Mouse (Mus musculus) monocyte, adult 2 months (primary cell): ENCODE data around the gene Atp6v0c.

Experiments used
- DNase-seq, 2 experiments: peaks; one replicate each; pipeline ENCODE4 v3.0.0; 2022; ENCODE audit warnings: low spot score in 2 of 2, low read depth in 1 of 2

Gene Atp6v0c

GRCm38 (mm10) chr17:24199252-24199651, 29.8 kb upstream of the Atp6v0c start:
- DNase-seq = no peak

DNA sequence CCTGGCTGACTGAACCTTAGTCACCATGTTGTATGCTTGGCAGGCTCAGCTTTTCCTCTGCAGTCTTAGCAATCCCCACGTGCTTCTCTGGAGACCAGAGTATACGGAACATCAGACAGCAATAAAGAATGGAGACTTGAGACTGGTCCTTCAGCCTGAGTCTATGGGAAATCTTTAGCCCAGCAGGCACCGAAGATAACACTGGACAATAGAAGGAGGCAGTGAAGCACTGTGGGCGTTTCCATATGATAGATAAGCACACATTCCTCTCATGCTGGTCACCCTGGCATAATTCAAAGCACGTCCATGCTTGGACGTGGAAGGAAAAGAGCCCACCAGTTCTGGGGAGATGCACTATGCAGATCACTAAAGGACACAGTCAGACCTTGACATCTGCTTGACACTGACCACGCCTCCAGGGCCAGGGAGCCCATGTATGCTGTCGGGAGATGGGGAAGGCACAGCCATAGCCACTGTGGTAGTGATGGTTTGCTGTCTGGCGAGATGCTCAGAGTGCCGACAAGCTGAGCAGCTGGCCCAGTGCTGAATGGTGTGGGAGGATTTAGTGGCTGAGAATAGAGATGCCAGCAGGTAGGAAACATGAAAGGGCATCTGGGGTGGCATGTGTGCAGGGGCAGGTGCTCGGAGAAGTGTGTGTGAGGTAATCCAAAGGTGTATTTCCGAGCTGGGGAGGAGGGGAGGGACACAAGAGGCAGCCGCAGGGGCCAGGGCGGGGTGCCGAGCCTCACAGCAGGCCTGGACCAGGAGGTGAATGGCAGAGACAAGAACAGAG, 27.7 kb upstream of the Atp6v0c start:
- DNase-seq = no peak

DNA sequence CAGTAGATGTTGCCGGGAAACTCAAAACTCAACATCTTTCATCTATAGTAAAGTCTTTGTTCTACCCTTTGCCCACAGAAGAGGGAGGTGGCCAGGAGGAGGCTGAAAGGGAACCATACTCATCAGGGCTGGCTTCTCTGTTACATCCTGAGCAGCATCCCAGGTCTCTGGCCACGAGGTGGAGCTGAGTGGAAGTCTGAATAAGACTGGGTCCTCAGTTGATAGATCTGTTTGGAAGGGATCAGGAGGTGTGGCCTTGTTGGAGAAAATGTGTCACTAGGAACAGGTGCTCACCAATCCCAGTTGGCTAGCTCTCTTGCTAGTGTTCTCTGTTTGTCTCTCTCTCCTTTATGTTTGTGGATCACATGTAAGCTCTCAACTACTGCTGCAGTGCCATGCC, 25.8 kb upstream of the Atp6v0c start:
- no peak for DNase-seq

DNA sequence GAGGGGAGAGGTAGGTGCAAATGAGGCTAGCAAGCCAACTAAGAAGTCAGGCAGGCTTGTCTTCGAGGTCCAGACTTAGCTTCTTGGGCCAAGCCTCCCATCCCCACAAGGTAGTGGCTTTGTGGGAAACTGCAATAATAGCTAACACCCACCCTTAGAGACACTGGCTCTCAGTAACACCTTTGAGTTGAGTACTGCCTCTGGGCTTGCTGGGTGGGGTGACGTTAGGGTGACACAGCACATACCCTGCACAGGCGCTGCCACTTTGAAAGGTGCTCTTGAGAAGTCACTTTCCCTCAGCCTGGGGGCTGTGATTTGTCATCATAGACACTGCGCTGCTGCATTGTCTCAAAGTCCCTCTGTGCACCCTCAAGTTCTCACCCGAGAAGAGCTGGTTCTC, 24.3 kb upstream of the Atp6v0c start:
- no peak for DNase-seq

DNA sequence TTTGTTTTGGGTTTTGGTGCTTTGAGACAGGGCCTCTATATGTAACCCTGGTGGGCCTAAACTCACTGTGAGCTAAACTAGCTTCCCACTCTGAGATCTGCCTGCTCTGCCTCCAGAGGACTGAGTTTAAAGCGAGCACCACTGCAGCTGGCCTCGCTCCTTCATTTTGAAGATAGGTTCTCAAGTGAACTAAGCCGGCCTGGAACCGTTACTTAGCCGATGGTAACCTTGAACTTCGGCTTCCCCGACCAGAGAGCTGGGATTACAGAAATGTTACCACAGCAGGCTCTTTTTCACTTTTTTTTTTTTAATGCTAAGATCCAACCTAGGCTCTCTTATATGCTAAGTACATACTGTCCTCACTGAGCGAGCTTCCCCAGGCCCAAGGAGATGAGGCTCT, 23.8 kb upstream of the Atp6v0c start:
- DNase-seq = no peak

- no peak for DNase-seq
Observed at GRCm38 (mm10) chr17:24192848-24193247, 23.3 kb upstream of the Atp6v0c start.

DNA sequence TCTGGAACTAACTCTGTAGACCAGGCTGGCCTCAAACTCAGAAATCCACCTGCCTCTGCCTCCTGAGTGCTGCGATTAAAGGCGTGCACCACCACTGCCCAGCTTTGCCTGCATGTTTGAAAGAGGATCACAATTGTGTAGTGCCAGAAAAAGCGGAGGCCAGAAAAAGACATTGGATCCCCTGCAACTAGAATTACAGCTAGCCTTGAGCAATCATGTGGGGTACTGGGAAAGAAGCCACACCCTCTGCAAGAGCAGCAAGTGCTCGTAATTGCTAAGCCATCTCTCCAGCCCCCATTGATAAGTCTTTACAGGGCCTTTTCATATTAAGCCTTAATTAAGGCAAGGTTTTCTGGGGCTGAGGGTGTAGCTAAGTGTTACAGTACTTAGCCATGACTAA, 22.0 kb upstream of the Atp6v0c start:
- DNase-seq = no peak

DNA sequence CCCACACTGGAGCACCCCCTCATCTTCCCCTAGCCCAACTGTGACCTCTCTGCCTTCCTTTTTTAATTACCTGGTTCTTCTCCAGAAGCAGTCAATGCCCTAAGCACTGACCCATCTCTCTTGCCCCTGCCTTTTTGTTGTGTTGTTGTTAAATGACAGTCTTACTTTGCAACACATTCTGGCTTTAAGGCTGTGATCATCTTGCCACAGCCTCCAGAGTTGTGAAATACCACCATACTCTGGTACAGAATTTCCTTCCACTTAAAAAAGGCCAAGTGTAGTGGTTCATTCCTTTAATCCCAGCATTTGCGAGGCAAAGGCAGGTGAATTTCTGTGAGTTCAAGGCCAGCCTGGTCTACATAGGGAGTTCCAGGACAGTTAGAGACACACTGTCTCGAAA, 21.4 kb upstream of the Atp6v0c start:
- no peak for DNase-seq

DNA sequence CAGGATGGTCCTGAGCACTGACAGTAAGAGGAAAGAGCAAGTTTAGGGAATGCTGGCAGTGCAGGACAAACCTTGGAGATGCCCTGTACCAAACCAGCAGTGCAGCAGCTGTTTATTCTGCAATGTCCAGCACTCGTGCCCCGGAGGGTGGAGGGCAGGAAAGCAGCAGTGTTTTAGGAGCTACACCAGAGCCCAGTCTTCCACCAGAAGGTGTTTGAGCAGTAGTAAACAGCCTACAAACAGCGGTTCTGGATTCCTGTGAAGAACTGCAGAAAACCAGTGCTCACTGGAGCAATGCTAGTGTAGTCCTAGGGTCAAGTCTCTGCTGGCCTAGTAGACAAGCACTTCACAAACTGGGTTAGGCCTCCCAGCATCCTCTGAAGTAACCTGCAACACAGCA, 4.8 kb upstream of the Atp6v0c start:
- DNase-seq = no peak

GRCm38 (mm10) chr17:24173423-24173822, 3.9 kb upstream of the Atp6v0c start:
- DNase-seq = peak in 1 of 2 experiments; percentile 42

DNA sequence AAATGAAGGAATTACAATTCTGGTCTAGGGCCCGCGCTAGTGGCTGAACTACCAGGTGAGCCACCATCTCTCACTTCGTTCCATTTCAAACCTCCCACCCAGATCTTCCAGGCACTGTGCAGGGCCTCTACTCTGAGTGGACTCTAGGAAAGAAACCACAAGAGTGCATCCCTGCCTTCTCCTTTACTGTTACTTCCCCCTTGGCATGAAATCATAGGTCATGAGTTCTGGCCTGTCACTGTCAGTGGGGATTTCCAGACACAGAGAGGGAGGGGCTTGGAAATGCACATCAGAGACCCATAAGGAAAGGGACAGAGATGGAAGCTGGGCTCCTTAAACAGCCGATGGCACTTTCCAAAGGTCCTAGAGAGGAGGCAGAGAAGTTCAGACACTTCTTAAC, 2.2 kb upstream of the Atp6v0c start:
- peak in 1 of 2 experiments; percentile 68 for DNase-seq

GRCm38 (mm10) chr17:24170729-24171128, 1.2 kb upstream of the Atp6v0c start:
- peak in 1 of 2 experiments; percentile 65 for DNase-seq

DNA sequence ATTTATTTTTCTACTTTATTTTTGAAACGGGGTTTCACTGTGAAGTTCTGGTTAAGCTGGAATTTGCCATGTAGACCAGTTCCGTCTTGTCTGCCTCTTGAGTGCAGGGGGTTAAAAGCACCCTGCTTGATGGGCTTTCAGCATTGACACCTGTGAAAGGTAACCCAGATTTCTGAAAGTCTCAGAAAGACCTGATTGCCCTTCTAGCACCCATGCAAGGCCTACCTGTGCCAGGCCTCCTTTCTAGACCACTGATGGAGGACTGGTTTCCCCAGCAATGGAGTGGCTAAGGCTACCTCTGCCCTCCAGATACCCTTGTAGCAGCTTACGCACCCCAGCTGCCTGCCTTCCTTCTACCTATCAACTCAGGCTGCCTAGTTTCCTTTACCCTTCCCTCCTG, 623 bp upstream of the Atp6v0c start:
- DNase-seq = no peak

DNA sequence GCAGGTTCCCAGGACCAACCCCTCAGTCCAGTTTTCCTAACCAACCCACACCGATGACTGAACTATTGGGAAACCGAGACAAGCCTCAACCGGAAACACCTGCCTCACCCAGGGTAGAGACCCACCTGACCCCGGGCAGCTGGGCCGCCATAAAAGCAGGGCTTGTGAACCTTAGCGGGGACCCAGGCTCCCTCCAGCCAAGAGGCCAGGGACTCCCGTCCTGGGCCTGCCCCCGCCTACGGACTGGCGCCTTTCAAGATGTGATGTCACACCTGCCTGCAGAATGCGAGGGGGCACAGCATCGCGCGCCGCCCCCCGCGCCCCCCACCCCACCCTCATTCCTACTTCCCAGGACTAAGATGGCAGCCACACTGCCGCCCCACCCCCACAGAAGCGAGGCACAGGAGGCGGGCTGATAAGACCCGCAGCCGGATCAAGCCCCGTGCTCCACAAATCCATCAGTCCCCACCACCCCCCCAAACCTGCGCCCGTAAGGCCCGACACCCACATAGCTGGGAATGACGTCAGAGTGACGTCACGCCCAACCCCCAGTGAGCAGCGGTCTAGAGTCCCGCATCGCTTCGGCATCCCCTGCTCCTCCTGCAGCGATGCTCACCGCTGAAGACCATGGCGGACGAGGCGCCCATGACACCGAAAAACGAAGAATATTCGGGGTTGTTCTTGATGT, 768 bp downstream of the Atp6v0c start:
- peak in 1 of 2 experiments; percentile 68 for DNase-seq

DNA sequence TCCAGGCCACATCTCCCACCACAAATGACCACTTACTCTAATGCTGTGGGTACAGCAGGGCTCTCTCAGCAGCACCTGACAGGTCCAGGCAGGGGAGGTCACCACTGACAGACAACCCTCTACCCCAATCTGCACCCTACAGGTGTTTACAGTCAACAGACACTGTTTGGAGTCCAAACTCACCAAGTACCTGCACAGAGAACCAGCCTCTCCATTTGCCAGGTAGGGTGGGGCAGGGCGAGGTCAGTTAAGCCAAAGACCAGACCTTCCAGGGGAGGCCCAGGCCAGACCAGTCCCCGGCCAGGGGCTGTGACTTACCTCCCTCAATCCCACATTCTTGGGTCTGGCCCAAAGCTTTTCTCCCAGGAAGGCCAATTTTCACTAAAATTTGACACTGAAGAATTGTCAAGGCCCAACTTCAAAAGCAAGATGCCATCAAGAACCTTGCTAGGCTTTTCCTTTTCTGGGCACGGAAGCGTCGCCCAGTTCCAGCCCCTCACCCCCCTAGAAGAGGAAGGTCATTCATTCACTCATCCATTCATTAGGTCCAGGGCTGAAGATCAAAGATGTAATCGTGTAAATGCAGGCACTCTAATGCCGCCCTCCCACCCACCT, 1.5 kb downstream of the Atp6v0c start:
- DNase-seq = no peak

DNA sequence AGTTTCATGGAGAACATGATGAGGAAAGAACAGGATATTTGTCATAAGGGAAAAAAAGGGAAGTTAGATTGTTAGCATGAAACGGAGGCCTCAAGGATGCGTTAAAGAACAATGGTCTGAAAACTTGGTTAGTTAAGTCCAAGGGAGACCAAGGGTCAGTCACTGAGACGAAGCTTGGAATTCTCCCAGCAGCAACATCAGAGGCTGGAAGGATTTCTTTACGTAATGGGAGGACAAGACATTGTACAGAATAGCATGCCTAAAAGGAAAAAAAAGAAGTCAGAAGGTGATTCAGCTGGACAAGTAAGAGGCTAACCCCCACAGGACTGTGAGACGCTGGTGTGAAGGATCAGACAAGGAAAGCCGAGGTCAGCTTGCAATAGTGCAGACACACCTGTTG, 2.4 kb downstream of the Atp6v0c start:
- no peak for DNase-seq

GRCm38 (mm10) chr17:24164566-24165259, 4.8 kb downstream of the Atp6v0c start:
- peak in 1 of 2 experiments; percentile 58 for DNase-seq

GRCm38 (mm10) chr17:24163176-24163962, 6.1 kb downstream of the Atp6v0c start, which contains the start of gene Amdhd2:
Amdhd2 (minus strand) TSS chr17:24163766.
- peak; percentile 92 to 93 for DNase-seq

DNA sequence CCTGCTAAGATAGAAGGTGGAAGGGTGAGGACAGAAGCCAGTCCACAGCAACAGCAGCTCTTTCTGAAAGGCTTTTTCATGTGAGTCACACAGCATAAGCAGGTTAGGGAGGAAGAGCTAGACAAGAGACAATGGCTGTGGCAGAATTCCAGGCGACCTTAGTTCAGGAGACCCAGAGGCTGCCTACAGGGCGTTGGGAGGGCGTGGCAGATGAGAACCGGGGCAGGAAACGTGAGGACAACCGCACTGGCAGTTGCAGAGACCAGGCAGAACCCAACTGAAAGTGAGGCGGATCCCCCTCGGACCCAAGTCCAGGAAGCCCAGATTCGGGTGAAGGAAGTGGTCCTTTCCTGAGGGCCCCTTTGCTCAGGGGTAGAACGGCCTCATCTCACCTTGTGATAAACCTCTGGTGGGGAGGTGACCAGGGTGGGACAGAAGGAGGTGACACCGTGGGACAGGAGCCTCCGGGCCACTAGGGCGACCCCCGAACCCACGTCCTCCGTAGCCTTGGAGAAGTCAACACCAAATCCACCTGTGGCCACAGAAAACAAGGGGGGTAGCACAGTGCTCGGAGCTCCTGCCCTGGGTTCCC, 6.8 kb downstream of the Atp6v0c start:
- no peak for DNase-seq

DNA sequence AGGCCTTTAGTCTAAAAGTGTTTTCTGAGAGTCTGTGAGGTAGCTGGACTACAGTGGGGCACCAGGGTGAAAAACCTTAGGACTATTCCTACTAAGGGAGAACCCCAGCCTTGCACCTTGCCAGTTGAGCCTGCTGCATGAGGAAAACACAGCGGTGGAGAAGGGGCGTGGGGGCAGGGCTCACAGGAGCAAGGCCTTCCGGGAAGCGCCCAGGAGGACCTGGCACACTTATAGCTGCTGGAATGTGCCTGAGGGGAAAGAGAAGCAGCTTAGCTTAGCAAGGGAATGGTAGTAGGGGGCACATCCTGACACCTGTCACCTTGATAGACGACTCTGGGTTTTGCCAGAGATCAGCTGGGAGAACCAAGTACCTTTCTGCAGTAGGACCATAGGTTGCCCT, 8.0 kb downstream of the Atp6v0c start:
- no peak for DNase-seq
